Mouse (Mus musculus): ENCODE data around the gene Gm20388. TPM values are rescaled to one million over a fixed set of nuclear protein-coding genes. Genes with fewer than 3 reads are reported as not detected.
"Not testable (repeated sequence)": the region's sequence is repeated elsewhere in the genome, so short reads cannot be mapped to it uniquely, and the experiment has no call there.

Gene Gm20388
- polyA plus RNA-seq, 1 experiment, result 23.9 TPM

DNA sequence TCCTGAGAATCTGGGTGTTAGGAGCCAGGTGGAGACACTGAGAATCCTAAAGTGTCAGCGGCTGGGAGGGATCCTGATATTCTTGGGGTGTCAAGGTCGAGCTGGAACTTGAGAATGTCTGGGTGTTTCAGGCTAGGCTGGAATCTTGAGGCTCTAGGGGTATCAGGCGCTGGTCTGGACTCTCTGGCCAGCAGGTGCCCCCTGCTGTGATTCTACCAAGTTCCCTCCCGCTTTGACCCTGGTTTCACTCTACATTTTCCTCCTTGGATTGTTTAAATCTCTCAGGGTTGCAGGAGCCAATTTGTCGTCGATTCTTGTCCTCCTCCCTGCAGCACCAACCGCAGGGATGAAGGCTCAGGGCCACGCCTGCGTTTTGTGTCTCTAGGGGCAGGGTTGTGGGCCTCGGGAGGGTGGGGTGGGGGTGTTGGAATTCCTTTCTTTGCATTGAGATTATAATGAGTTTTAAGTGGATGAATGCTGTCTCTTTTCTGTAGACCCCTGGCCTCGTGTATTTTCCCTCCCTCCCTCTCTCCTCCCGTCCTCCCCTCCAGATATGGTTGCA, 3895.8 kb downstream of the Gm20388 start:
- peak overlapping the region; percentile 92 for H3K27ac ChIP-seq (ENCODE audit: insufficient read depth, low read length)

GRCm38 (mm10) chr8:123807024-123807431, 3896.4 kb downstream of the Gm20388 start:
- peaks cover 14% of the 10 kb centered on the region for H3K4me1 ChIP-seq (ENCODE audit: control insufficient read depth, insufficient read depth, low read length)
- H3K4me3 ChIP-seq (ENCODE audit: insufficient read depth, low read length), result peak overlapping the region; percentile 97
- no peak overlapping the region for H3K27ac ChIP-seq (ENCODE audit: insufficient read depth, low read length)
- TF ChIP-seq CTCF (IDR thresholded peaks at IDR 0.05; ENCODE audit: extremely low read depth, insufficient read depth, low read length) (no peak), POLR2A (IDR thresholded peaks at IDR 0.05; ENCODE audit: extremely low read depth, insufficient read depth, low read length) (no peak)

More for the DNA sequence above, 3895.8 kb downstream of the Gm20388 start:
- H3K4me3 ChIP-seq (ENCODE audit: insufficient read depth, low read length), result peak overlapping the region; percentile 97
- H3K4me1 ChIP-seq (ENCODE audit: control insufficient read depth, insufficient read depth, low read length), result peaks cover 14% of the 10 kb centered on the region
- TF ChIP-seq POLR2A (IDR thresholded peaks at IDR 0.05; ENCODE audit: extremely low read depth, insufficient read depth, low read length), result no peak
- no peak for TF ChIP-seq CTCF (IDR thresholded peaks at IDR 0.05; ENCODE audit: extremely low read depth, insufficient read depth, low read length)

- no peak for TF ChIP-seq CTCF (IDR thresholded peaks at IDR 0.05; ENCODE audit: extremely low read depth, insufficient read depth, low read length)
- no peak for TF ChIP-seq POLR2A (IDR thresholded peaks at IDR 0.05; ENCODE audit: extremely low read depth, insufficient read depth, low read length)
- H3K4me3 ChIP-seq (ENCODE audit: insufficient read depth, low read length), result peak overlapping the region; percentile 97; the same call in 1 of the 2 replicates
- H3K4me1 ChIP-seq (ENCODE audit: control insufficient read depth, insufficient read depth, low read length), result peaks cover 14% of the 10 kb centered on the region
- no peak overlapping the region for H3K27ac ChIP-seq (ENCODE audit: insufficient read depth, low read length)
Observed at GRCm38 (mm10) chr8:123807852-123808573, 3897.4 kb downstream of the Gm20388 start.

GRCm38 (mm10) chr8:123808671-123809070, 3898.0 kb downstream of the Gm20388 start:
- H3K4me3 ChIP-seq (ENCODE audit: insufficient read depth, low read length), result no peak overlapping the region
- TF ChIP-seq CTCF (IDR thresholded peaks at IDR 0.05; ENCODE audit: extremely low read depth, insufficient read depth, low read length) (no peak), POLR2A (IDR thresholded peaks at IDR 0.05; ENCODE audit: extremely low read depth, insufficient read depth, low read length) (no peak)
- peaks cover 16% of the 10 kb centered on the region for H3K4me1 ChIP-seq (ENCODE audit: control insufficient read depth, insufficient read depth, low read length)
- no peak overlapping the region for H3K27ac ChIP-seq (ENCODE audit: insufficient read depth, low read length)

GRCm38 (mm10) chr8:123809342-123809741, 3898.7 kb downstream of the Gm20388 start:
- not testable (repeated sequence) for H3K4me3 ChIP-seq (ENCODE audit: insufficient read depth, low read length)
- H3K4me1 ChIP-seq (ENCODE audit: control insufficient read depth, insufficient read depth, low read length), result peaks cover 18% of the 10 kb centered on the region

DNA sequence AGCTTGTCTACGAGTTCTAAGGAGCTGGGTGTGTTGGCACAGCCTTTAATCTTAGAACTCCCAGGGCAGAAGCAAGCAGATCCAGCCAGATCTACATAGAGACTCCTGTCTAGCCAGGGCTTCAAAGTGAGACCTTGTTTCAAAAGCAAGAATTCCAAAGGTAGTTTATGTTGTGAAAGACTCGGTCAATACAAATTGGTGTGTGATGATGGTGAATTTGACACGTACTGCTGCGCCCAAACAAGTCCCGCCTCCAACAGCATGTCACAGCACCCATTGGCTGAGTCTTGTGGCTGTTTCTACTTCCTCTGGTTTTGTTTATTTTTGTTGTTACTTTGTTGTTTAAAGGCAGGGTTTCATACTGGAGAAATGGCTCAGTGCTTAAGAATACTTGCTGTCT, 3901.6 kb downstream of the Gm20388 start:
- H3K27ac ChIP-seq (ENCODE audit: insufficient read depth, low read length), result no peak overlapping the region
- H3K4me3 ChIP-seq (ENCODE audit: insufficient read depth, low read length), result no peak overlapping the region
- no peak for TF ChIP-seq POLR2A (IDR thresholded peaks at IDR 0.05; ENCODE audit: extremely low read depth, insufficient read depth, low read length)
- no peak for TF ChIP-seq CTCF (IDR thresholded peaks at IDR 0.05; ENCODE audit: extremely low read depth, insufficient read depth, low read length)
- H3K4me1 ChIP-seq (ENCODE audit: control insufficient read depth, insufficient read depth, low read length), result peaks cover 18% of the 10 kb centered on the region

More at GRCm38 (mm10) chr8:123809342-123809741, 3898.7 kb downstream of the Gm20388 start:
- not testable (repeated sequence) for H3K27ac ChIP-seq (ENCODE audit: insufficient read depth, low read length)

- H3K27ac ChIP-seq (ENCODE audit: insufficient read depth, low read length), result peak overlapping the region; percentile 36; the same call in 1 of the 2 replicates
- peaks cover 14% of the 10 kb centered on the region for H3K4me1 ChIP-seq (ENCODE audit: control insufficient read depth, insufficient read depth, low read length)
- H3K4me3 ChIP-seq (ENCODE audit: insufficient read depth, low read length), result no peak overlapping the region
- TF ChIP-seq POLR2A (IDR thresholded peaks at IDR 0.05; ENCODE audit: extremely low read depth, insufficient read depth, low read length), result no peak
- no peak for TF ChIP-seq CTCF (IDR thresholded peaks at IDR 0.05; ENCODE audit: extremely low read depth, insufficient read depth, low read length)
Observed at GRCm38 (mm10) chr8:123813173-123813891, 3902.7 kb downstream of the Gm20388 start.

DNA sequence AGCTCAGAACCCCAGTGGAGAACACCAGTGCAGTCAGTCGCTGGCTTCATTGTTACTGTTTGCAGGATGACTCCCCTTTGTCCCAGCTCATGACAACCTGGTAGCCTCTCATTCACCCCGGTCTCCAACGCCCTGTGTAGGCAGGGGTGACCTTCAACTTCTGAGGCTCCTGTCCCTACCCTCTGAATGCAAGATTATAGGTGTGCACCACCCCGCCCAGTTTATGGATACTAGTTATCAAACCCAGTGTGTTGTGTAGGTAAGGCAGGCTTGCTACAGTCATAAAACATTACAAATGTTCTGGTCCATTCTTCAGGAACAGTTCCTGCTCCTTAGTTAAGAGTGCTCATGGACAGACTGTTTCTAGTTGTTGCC, 3903.2 kb downstream of the Gm20388 start:
- TF ChIP-seq POLR2A (IDR thresholded peaks at IDR 0.05; ENCODE audit: extremely low read depth, insufficient read depth, low read length) (no peak), CTCF (IDR thresholded peaks at IDR 0.05; ENCODE audit: extremely low read depth, insufficient read depth, low read length) (no peak)
- H3K4me3 ChIP-seq (ENCODE audit: insufficient read depth, low read length), result no peak overlapping the region
- peaks cover 14% of the 10 kb centered on the region for H3K4me1 ChIP-seq (ENCODE audit: control insufficient read depth, insufficient read depth, low read length)
- peak overlapping the region; percentile 36; the same call in 1 of the 2 replicates for H3K27ac ChIP-seq (ENCODE audit: insufficient read depth, low read length)

DNA sequence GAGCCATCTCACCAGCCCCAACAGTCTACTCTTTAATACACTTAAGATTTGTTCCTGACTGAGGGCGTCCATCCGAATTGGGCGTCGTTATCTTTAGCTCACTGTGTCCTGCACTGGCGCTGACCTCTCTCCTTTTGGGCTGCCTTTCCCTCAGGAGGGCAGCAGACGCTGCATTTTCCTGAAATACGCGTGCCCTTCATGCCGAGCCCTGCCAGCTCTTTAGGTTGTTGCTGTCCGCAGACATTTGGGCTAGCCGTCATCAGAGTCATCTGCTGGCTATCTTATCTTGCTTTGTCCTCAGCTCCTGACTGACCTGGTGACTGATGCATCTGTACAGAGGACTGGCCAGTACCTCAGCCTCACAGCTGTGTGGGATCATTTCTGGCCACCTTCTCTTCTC, 3904.7 kb downstream of the Gm20388 start:
- Histone ChIP-seq H3K27ac (ENCODE audit: insufficient read depth, low read length) (no peak overlapping the region), H3K4me1 (ENCODE audit: control insufficient read depth, insufficient read depth, low read length) (peaks cover 14% of the 10 kb centered on the region), H3K4me3 (ENCODE audit: insufficient read depth, low read length) (no peak overlapping the region)
- no peak for TF ChIP-seq CTCF (IDR thresholded peaks at IDR 0.05; ENCODE audit: extremely low read depth, insufficient read depth, low read length)
- no peak for TF ChIP-seq POLR2A (IDR thresholded peaks at IDR 0.05; ENCODE audit: extremely low read depth, insufficient read depth, low read length)

Measured in cortical plate, adult 2 months (tissue).